Mouse (Mus musculus): ENCODE data around the gene Eif2s2.
A peak's percentile ranks its signal among the peaks of the same experiment; 100 is the strongest.
"Not testable (repeated sequence)": the region's sequence is repeated elsewhere in the genome, so short reads cannot be mapped to it uniquely, and the experiment has no call there.

DNA sequence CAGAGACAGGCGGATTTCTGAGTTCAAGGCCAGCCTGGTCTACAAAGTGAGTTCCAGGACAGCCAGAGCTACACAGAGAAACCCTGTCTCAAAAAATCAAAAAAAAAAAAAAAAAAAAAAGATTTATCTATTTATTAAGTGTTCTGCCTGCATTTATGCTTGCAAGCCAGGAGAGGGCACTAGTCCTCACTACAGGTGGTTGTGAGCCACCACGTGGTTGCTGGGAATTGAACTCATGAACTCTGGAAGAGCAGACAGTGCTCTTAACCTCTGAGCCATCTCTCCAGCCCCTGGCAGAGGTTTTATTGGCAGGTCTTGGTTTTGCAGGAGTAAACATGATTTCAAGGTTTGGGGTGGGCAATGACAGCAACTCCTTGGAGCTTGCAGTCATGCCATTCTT is 15.5 kb upstream of the Eif2s2 start:
- TF ChIP-seq CTCF (conservative IDR thresholded peaks at IDR 0.05 in 1 of 2, IDR thresholded peaks at IDR 0.05 in 1 of 2; ENCODE audit: low read depth in 2 of 2, low read length in 2 of 2) (peak in 1 of 2 experiments; percentile 65; a peak in 2 of 4 replicates), ZNF384 (IDR thresholded peaks at IDR 0.05; ENCODE audit: low read depth, low read length) (peak; percentile 53)
- TF ChIP-seq HCFC1 (IDR thresholded peaks at IDR 0.05; ENCODE audit: low read depth, low read length); TCF12 (IDR thresholded peaks at IDR 0.05; ENCODE audit: low read depth, low read length); GABPA (IDR thresholded peaks at IDR 0.05; ENCODE audit: insufficient replicate concordance, low read depth, low read length); MAZ (IDR thresholded peaks at IDR 0.05; ENCODE audit: low read depth, low read length); SIN3A (IDR thresholded peaks at IDR 0.05; ENCODE audit: low read length); MAFK (IDR thresholded peaks at IDR 0.05; ENCODE audit: insufficient replicate concordance, low read length); PAX5 (IDR thresholded peaks at IDR 0.05; ENCODE audit: low read length); MEF2A (IDR thresholded peaks at IDR 0.05; ENCODE audit: borderline replicate concordance, low read depth, low read length); POLR2A (IDR thresholded peaks at IDR 0.05; ENCODE audit: low read depth, low read length); ZC3H11A (IDR thresholded peaks at IDR 0.05; ENCODE audit: low read depth, low read length): not testable (repeated sequence)
